Mouse (Mus musculus) 3134 (cell line): ENCODE measurements around the gene Rad51c.
A peak's percentile ranks its signal among the peaks of the same experiment; 100 is the strongest.
"Not testable (repeated sequence)": the region's sequence is repeated elsewhere in the genome, so short reads cannot be mapped to it uniquely, and the experiment has no call there.

ENCODE experiments used
- DNase-seq: peaks from one replicate; pipeline ENCODE4 v3.0.0-alpha.2; 2011; ENCODE audit warnings: low spot score; ENCODE audit not compliant: insufficient read length; ENCODE audit errors: extremely low read depth

Rad51c gene

DNA sequence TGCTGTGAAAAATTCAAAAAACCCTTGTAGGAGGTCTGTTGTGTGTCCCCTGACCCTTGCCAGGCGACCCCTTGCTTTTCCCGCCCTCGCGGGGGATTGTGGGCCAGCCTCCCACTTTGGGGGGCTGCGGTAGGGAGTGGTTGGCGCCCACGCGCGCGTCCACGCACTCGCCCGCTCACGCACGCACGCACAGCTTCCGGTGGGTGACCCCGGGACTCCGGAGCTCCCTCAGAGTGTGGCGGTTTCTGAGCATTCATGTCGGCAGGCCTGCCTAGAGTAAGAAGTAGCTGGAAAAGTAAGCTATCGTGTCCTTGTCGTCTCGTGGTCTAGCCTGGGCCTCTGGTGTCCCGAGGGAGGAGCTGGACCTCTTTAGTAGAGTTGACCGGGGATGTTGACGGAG is at the start of gene Rad51c, which contains the start of gene Tex14:
Gene Rad51c (minus strand): TSS at position 79 of the 400 bp plus-strand sequence.
Gene Tex14 (plus strand): TSS at position 190 of the 400 bp plus-strand sequence.
- DNase-seq, result no peak

DNA sequence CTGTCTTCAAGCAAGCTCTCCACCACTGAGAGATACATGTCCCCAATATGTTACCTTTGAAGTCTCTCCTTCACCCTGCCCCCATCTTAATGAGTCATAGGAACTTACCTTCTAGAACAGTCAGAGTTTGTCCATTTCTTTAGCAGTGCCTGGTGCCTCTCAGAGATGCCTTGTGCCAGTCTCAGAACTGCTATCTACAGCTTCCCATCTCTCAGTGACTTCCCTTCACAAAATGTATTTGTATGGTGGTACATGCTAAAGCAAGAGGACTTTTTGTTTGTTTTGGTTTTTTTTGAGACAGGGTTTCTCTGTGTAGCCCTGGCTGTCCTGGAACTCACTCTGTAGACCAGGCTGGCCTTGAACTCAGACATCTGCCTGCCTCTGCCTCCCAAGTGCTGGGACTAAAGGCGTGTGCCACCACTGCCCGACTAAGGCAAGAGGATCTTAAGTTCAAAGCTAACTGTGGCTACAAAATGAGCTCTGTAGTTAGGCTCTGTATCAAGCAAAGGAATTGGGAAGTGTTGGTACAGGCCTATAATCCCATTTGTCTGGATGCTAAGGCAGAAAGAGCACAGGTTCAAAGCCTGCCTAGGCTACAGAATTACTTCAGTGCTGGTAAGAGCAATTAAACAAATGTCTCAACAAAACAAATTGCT is 49.4 kb upstream of the Rad51c start:
- DNase-seq, result no peak

DNA sequence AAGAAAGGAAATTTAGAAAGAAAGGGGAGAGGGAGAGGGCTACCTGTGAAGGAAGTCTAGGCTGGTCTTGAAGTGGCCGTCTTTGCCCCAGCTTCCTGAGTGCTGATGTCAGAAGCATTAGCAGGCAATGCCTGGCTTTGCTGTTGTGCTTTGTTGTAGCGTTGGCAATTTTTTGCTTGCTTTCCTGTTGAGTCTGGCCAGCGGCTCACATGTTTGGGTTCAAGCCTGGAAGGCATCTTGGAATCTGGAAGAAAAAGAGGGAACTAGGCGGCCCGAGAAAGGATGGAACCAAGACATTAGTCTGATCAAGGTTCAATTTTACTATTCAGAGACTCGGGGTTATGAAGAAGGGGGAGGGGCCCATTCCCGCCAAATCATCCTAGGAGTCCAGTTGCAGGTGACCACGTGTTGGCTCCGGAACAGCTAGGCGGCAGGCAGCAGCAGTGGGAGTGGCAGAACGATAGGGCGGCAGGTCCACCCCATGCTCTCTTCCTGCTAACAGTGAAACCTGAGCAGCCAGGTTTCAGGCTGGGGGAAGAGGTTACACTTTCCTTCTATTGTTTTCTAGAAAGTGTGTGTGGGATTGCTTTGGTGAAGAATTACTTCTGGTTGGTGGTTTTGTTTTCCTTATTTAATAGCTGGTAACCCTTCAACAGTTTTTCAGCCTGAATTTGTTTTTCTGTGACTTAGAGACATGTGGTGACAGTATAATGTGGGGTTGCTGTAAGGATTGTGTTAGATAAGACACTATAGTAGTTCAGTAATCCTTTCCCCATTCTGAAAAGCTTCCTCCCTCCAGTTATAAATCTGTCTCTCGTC is 48.7 kb upstream of the Rad51c start:
- no peak for DNase-seq

DNA sequence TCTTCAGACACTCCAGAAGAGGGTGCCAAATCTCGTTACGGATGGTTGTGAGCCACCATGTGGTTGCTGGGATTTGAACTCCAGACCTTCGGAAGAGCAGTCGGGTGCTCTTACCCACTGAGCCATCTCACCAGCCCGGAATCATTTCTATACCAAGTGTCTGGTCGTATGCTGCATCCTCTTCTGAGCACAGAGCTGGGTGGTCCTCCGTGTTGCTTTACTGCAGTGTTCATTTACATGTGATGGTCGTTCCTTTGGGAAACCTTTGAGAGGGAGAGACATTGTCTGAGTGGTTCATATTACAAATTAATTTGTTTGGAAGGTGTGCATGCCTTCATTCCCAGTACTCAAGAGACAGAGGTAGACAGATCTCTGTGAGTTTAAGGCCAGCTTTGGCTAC is 48.0 kb upstream of the Rad51c start:
- not testable (repeated sequence) for DNase-seq

DNA sequence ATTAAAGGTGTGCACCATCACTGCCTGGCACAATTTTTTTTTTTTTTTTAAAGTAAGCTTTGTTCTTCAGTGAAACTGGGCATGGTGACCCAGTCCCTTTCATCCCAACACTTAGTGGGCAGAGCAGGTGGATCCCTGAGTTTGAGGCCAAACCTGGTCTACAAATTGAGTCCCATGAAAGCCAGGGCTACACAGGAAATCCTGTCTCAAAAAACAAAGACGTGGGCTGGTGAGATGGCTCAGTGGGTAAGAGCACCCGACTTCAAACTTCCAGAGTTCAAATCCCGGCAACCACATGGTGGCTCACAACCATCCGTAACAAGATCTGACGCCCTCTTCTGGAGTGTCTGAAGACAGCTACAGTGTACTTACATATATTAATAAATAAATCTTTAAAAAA is 45.1 kb upstream of the Rad51c start:
- not testable (repeated sequence) for DNase-seq

DNA sequence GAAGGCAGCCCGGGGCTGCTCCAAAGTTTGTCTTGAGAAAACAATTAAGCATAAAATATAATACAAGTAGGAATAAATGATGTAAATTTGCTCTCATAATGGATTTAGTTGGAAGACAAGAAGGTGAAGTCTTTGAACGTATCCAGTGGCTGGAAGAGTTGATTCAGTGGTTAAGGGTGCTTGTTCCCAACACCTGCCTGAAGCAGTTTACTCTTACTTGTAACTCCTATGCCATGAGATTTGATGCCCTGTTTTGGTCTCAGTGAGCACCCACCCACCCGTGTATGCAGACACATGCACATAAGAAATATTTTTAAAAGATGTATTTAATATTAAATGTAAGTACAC is 44.4 kb upstream of the Rad51c start:
- DNase-seq, result no peak

DNA sequence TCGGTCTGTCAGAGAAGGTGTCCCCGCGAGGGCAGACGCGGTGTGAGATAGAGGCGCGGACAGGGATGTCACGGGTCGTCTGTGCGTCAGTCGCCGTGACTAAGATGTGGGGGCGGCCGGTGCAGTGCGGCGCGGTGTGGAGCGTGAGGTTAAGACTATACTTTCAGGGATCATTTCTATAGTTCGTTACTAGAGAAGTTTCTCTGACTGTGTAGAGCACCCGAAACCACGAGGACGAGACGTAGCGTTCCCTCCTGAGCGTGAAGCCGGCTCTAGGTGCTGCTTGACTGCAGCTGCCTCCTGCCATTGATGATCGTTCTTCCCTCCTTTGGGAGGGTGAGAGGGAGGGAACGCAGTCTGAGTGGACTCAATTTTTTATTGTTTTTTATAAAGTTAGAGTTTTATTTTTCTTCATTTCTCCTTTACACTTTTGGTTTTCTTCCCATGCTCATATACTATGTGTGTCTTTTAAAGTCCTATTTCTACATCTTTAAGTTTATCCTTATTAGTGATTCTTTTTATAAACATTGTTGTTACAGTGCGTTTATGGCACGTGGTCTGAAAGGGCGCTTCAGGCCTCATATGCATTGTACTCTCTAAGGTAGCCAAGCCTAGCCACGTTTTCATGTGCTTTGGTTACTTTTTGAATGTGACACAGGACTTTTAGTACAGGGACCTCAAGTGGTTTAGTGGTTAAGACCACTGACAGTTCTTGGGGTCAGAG is 43.9 kb upstream of the Rad51c start:
- peak; percentile 80 for DNase-seq

DNA sequence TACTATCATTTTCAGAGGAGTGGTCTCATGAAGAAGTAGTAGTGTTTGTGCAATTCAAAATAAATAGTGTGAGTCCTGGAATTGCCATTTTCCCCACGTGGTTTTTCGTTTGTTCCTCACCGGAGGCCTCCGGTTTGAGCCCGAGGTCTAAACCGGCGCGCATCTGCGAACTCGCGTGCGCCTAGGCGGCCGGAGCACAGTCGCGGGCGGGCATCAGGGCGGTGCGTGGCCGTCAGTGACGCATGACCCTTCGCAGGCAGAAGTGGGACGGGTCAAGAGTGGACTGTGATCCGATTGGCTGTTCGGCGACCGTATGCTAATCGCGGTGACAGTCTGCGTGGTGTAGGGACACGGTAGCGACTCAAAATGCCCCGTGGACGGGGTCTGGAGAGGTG is 43.3 kb upstream of the Rad51c start:
- DNase-seq, result peak; percentile 83

DNA sequence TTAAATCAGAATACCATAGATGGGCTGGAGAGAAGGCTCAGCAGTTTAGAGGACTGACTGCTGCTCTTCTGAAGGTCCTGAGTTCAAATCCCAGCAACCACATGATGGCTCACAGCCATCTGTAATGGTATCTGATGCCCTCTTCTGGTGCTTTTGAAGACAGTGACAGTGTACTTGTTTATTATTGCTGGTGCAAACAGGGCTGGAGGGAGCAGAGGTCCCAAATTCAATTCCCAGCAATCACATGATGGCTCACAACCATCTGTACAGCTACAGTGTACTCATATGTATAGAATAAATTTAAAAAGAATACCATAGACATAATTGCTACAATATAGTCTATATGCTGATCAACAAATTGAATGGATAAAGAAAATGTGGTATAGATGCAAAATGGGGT is 42.7 kb upstream of the Rad51c start:
- no peak for DNase-seq

DNA sequence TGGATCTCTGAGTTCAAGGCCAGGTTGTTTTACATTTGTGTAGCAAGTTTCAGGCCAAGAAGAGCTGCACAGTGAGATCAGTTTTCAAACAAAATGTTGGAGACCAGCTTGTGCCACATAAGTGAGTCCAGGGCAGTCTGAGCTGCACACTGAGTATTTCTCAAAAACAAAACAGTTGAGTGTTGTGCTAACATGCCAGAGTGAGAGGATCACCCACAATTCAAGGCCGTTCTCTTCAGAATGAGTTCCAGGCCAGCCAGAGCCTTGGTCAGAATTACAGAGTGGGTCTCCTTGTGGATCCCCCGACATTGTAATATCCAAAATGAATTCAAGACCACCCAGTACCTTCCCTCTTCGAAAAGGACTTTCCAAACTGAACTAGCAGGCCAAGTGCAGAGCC is 41.4 kb upstream of the Rad51c start:
- no peak for DNase-seq

DNA sequence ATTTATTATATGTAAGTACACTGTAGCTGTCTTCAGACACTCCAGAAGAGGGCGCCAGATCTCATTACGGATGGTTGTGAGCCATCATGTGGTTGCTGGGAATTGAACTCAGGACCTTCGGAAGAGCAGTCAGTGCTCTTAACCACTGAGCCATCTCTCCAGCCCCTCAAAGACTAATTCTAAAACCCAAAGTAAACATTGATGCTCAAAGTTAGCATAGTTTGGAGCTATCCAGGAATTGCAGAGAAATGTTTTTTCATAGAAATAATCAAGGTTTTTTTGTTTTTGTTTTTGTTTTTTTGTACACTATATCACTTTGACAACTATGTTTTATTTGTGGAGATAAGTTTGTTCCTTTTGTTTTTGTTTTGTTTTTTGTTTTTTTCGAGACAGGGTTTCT is 40.8 kb upstream of the Rad51c start:
- not testable (repeated sequence) for DNase-seq

DNA sequence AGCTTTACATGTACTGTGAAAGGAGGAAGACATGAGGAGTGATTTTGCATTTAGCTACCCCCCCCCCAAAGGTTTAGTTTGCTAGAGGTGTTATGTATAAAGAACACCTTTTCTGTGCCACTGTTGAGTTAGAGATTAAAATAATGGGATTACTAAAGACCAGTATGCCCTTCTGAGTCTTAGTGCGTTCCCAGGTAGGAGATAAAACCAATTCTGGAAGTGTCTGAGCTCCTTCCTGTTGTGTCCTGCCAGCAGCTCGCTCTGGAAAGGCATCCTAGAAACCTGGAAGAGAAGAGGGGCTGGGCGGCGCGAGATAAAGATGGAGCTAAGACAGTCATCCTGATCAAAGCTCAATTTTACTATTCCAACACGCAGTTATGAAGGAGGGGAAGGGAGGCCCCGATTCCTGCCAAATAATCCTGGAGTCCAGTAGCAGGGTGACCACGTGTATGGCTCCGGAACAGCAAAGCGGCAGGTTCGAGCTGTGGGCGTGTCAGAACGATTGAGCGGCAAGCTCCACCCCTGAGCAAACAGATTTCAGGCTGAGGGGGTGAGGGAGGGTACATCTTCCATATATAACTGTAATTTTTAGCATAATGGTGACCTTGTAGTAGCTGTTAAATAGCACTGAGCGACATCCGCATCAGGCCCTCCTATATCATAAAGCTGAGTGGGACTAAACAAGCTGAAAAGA is 40.1 kb upstream of the Rad51c start:
- no peak for DNase-seq

DNA sequence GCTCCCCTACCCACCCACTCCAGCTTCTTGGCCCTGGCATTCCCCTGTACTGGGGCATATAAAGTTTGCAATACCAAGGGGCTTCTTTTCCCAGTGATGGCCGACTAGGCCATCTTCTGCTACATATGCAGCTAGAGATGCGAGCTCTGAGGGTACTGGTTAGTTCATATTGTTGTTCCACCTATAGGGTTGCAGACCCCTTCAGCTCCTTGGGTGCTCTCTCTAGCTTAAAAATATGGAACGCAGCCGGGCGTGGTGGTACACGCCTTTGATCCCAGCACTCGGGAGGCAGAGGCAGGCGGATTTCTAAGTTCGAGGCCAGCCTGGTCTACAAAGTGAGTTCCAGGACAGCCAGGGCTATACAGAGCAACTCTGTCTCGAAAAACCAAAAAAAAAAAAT is 39.3 kb upstream of the Rad51c start:
- DNase-seq, result not testable (repeated sequence)

DNA sequence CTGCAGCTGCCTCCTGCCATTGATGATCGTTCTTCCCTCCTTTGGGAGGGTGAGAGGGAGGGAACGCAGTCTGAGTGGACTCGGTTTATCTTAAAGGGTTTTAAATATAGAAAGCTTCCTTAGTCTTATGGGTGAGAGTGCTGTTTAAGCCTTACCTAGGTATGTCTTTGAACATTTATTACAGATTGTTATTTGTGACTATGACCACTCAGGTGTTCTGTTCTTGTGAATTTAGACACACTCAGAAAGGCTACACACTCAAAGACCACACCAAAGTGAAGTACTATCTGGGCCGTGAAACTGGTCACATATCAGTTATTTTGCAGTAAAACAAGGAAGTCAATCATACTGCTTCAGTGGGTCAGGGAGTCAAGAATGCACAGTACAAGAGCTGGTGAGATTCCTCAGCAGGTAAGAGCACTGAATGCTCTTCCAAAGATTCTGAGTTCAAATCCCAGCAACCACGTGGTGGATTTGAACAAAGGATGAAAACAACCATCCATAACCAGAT is 38.7 kb upstream of the Rad51c start:
- DNase-seq, result peak; percentile 88

DNA sequence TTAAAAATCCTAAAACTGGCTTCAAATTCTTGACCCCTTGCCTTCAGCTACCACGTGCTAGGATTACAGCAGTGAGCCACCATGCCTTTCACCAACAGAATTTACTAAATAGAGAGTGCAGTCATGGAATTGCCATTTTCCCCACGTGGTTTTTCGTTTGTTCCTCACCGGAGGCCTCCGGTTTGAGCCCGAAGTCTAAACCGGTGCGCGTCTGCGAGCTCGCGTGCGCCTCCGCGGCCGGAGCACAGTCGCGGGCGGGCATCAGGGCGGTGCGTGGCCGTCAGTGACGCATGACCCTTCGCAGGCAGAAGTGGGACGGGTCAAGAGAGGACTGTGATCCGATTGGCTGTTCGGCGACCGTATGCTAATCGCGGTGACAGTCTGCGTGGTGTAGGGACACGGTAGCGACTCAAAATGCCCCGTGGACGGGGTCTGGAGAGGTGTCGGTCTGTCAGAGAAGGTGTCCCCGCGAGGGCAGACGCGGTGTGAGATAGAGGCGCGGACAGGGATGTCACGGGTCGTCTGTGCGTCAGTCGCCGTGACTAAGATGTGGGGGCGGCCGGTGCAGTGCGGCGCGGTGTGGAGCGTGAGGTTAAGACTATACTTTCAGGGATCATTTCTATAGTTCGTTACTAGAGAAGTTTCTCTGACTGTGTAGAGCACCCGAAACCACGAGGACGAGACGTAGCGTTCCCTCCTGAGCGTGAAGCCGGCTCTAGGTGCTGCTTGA is 38.1 kb upstream of the Rad51c start:
- DNase-seq, result peak; percentile 86

DNA sequence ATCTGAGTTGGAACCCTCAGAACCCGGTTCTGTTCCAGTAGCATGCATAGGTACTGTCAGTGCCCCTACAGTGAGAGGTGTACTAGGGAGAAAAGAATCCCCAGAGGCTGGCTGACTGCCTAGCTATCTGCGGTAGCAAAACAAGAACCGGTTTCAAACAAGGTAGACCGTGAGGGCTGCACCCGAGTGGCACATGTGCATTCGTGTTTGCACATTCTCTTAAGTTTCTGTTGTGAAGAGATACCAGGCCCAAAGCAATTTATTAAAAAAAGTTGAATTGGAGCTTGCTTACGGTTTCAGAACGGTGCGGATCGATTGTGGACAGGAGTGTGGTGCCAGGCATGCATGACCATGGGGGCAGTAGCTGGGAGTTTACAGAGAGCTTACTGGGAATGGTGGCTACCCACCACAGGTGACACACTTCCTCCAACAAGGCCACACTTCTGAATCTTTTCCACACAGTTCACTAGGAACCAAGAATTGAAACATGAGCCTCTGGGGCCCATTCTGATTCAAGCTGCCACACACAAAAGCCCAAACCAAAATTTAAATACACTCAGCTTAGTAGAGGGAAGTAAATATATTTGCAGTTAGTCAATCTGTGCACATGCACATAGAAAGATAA is 35.2 kb upstream of the Rad51c start:
- no peak for DNase-seq

DNA sequence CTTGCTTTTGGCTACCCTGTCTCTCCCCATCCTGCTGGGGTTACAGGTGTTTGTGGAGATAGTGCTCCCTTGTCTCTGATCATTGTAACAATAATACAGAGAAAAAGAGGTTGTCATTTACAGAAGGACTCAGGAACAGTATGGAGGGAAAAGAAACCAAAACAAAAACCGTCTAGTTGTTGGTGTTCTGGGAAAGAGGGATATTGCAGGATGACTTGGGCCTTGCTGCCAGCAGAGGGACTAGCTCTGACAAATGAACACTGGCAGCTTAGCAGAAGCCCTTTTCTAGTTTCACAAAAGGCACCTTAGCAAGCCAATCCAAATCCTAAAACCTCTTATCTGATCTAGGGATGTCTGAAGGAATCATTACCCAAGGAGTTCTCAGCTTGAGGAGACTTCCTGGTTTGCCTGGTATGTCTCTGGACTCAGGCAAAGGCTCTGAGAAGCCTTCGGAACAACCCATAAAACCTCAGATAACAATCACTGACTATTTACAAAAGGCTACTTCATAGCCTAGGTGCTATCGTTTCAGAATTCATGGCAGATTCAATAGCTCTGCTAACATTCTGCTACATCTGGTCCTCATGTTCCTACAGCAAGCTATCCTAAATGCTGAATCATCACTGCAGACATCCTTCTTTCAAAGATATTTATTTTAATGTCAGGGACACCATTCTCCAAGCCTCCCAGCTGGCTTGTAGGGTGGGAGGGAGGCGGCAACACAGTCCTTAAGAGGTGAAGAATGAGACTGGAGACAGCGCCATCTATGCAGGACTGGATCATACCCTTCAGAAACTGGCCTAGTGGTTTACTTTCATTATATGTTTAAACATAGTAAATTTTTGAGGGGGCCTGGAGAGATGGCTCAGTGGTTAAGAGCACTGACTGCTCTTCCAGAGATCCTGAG is 31.8 kb upstream of the Rad51c start:
- DNase-seq, result no peak

DNA sequence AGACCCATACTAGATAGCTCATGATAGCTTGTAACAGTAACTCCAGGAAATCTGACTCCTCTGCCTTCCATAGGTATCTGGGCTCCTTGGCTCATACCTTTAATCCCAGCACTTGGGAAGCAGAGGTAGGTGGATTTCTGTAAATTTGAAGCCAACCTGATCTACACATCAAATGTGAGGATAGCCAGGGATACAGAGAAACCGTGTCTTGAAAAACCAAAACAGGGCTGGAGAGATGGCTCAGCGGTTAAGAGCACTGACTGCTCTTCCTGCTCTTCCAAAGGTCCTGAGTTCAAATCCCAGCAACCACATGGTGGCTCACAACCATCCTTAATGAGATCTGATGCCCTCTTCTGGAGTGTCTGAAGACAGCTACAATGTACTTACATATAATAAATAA is 30.4 kb upstream of the Rad51c start:
- not testable (repeated sequence) for DNase-seq
